Mouse (Mus musculus) stomach, postnatal 0 days (tissue): ENCODE data around the gene Cptp. TPM values are rescaled to one million over a fixed set of nuclear protein-coding genes. Genes with fewer than 3 reads are reported as not detected.

Experiments
- ATAC-seq: fragments of 200-750 bp; cut with Nextera tagmentation; 2 replicates; pipeline ENCODE4 v1.8.0; 2017; ENCODE audit not compliant: low FRiP score, low TSS enrichment
- DNase-seq: peaks from one replicate; pipeline ENCODE4 v3.0.0-alpha.2; 2016; ENCODE audit warnings: low spot score
- H3K27ac ChIP-seq: fragments of 300-500 bp; sonication (generic); replicated peaks from 2 replicates; pipeline ENCODE4 v1.5.1; 2014; ENCODE audit warnings: mild to moderate bottlenecking, control low read depth
- H3K27me3 ChIP-seq: fragments of 300-500 bp; sonication (generic); 2 replicates; pipeline ENCODE4 v1.6.1; 2014; ENCODE audit warnings: low read length; ENCODE audit not compliant: control insufficient read depth, insufficient read depth
- H3K36me3 ChIP-seq: fragments of 300-500 bp; sonication (generic); 2 replicates; pipeline ENCODE4 v1.6.1; 2014; ENCODE audit warnings: low read length, mixed read lengths; ENCODE audit not compliant: control insufficient read depth, insufficient read depth
- H3K4me1 ChIP-seq: fragments of 300-500 bp; sonication (generic); replicated peaks from 2 replicates; pipeline ENCODE4 v1.6.1; 2014; ENCODE audit warnings: antibody characterized with exemption; ENCODE audit not compliant: control insufficient read depth, insufficient read depth
- H3K4me2 ChIP-seq: fragments of 300-500 bp; sonication (generic); replicated peaks from 2 replicates; pipeline ENCODE4 v1.6.1; 2014; ENCODE audit warnings: low read depth, mild to moderate bottlenecking, control low read depth, moderate library complexity
- H3K4me3 ChIP-seq: fragments of 300-500 bp; sonication (generic); 2 replicates; pipeline ENCODE4 v1.5.1; 2014; ENCODE audit warnings: low read depth, low read length, control low read depth
- H3K9ac ChIP-seq: fragments of 300-500 bp; sonication (generic); 2 replicates; pipeline ENCODE4 v1.6.1; 2014; ENCODE audit warnings: mild to moderate bottlenecking, low read length, control low read depth, mixed read lengths
- H3K9me3 ChIP-seq: fragments of 300-500 bp; sonication (generic); 2 replicates; pipeline ENCODE4 v1.6.1; 2016; ENCODE audit warnings: low read length; ENCODE audit not compliant: control insufficient read depth
- CTCF ChIP-seq: IDR thresholded peaks from 2 replicates; pipeline ENCODE4 v1.5.1; 2016; ENCODE audit warnings: antibody characterized with exemption, low read depth, mild to moderate bottlenecking, moderate library complexity
- EP300 ChIP-seq: optimal IDR thresholded peaks from 2 replicates; pipeline ENCODE3; 2016; ENCODE audit warnings: antibody characterized with exemption
- WGBS: fragments of 180-500 bp; shearing (Covaris S2); extraction: QIAGEN DNeasy Blood & Tissue Kit; methylation state at CpG from one replicate; pipeline ENCODE4 v1.1.7; 2014; 5-methylcytosine and 5-hydroxymethylcytosine counted together
- polyA plus RNA-seq: library from polyadenylated mRNA; unstranded; fragments of >200 nt; fragmentation: Nextera tagmentation; extraction: Ambion mirVana; gene quantifications from 2 replicates; pipeline ENCODE4 v1.2.1, GENCODE M21; 2015

Cptp gene
- polyA plus RNA-seq, 1 experiment from 2014 or later: 25.0 TPM

GRCm38 (mm10) chr4:155883587-155883986, 14.3 kb upstream of the Cptp start:
- Histone ChIP-seq H3K9ac (no peak overlapping the region), H3K27ac (no peak overlapping the region), H3K9me3 (no peaks in the 10 kb centered on the region), H3K4me1 (no peaks in the 10 kb centered on the region), H3K27me3 (no peaks in the 10 kb centered on the region), H3K4me3 (no peak overlapping the region), H3K4me2 (no peak overlapping the region), H3K36me3 (peaks cover 13% of the 10 kb centered on the region)
- WGBS: 85% methylated on average over 3 of the region's 3 CpGs
- DNase-seq (no peak), ATAC-seq (no peak)
- TF ChIP-seq EP300 (no peak), CTCF (no peak)

DNA sequence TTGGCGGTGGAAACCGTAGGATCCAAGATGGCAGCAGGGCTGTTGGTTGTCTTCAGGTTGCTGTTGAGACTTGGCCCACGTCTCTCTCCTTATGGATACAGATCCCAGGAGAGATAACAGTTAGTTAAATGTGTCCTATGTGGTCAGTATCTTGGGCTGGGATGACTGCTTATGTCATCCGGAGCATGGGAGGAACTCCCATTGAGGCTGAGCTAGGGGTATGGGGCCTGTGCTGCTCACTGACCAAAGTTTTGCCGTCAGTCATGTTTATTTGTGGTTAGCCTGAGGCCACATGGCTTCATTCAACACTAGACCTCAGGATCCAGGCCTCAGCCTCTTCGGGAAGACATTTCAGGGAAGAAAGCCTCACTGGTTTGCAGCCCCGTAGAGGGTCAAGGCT, 2.2 kb upstream of the Cptp start:
- H3K36me3 ChIP-seq: peaks cover 10% of the 10 kb centered on the region
- TF ChIP-seq EP300 (no peak), CTCF (no peak)
- no peaks in the 10 kb centered on the region for H3K27me3 ChIP-seq
- no peak overlapping the region for H3K9ac ChIP-seq
- ATAC-seq (no peak), DNase-seq (no peak)
- no peak overlapping the region for H3K27ac ChIP-seq
- H3K9me3 ChIP-seq: no peaks in the 10 kb centered on the region
- no peak overlapping the region for H3K4me2 ChIP-seq
- H3K4me3 ChIP-seq: no peak overlapping the region
- 0 out of 2 replicates have a peak, but pooled peaks cover 3% of the 10 kb centered on the region for H3K4me1 ChIP-seq
- WGBS: 82% methylated on average over 7 of the region's 7 CpGs

- 0 out of 2 replicates have a peak, but pooled peaks cover 3% of the 10 kb centered on the region for H3K4me1 ChIP-seq
- no peaks in the 10 kb centered on the region for H3K27me3 ChIP-seq
- WGBS: 7% methylated on average over 22 of the region's 22 CpGs
- peak overlapping the region; percentile 79 for H3K4me3 ChIP-seq
- peak overlapping the region; percentile 67 for H3K9ac ChIP-seq
- DNase-seq (peak; percentile 43), ATAC-seq (peak; percentile 70)
- H3K27ac ChIP-seq: peak overlapping the region; percentile 63; the same call in 1 of the 2 replicates
- TF ChIP-seq CTCF (no peak), EP300 (no peak)
- no peaks in the 10 kb centered on the region for H3K9me3 ChIP-seq
- H3K36me3 ChIP-seq: peaks cover 13% of the 10 kb centered on the region
- H3K4me2 ChIP-seq: peak overlapping the region; percentile 97
Observed at GRCm38 (mm10) chr4:155868614-155869298, 484 bp downstream of the Cptp start.

- DNase-seq (no peak), ATAC-seq (no peak)
- no peak for TF ChIP-seq EP300
- Histone ChIP-seq H3K4me1 (no peaks in the 10 kb centered on the region), H3K9me3 (no peaks in the 10 kb centered on the region), H3K9ac (no peak within 1 kb of the TSS), H3K4me2 (no peak within 1 kb of the TSS), H3K36me3 (peaks cover 10% of the 10 kb centered on the region), H3K4me3 (no peak within 1 kb of the TSS), H3K27me3 (no peaks in the 10 kb centered on the region), H3K27ac (no peak within 1 kb of the TSS)
- WGBS: 76% methylated on average over 5 of the region's 5 CpGs
Observed at GRCm38 (mm10) chr4:155863001-155863400, 6.2 kb downstream of the Cptp start, which contains the start of gene Tas1r3. TSS of gene Tas1r3 (minus strand) at chr4:155863362.

GRCm38 (mm10) chr4:155861787-155862186, 7.5 kb downstream of the Cptp start:
- no peaks in the 10 kb centered on the region for H3K4me1 ChIP-seq
- no peaks in the 10 kb centered on the region for H3K27me3 ChIP-seq
- no peak overlapping the region for H3K27ac ChIP-seq
- ATAC-seq: no peak
- no peak overlapping the region for H3K4me2 ChIP-seq
- H3K4me3 ChIP-seq: no peak overlapping the region
- TF ChIP-seq CTCF: no peak
- no peak for DNase-seq
- peaks cover 13% of the 10 kb centered on the region for H3K36me3 ChIP-seq
- no peak overlapping the region for H3K9ac ChIP-seq
- 84% methylated on average over 7 of the region's 7 CpGs for whole genome bisulfite sequencing
- H3K9me3 ChIP-seq: no peaks in the 10 kb centered on the region

DNA sequence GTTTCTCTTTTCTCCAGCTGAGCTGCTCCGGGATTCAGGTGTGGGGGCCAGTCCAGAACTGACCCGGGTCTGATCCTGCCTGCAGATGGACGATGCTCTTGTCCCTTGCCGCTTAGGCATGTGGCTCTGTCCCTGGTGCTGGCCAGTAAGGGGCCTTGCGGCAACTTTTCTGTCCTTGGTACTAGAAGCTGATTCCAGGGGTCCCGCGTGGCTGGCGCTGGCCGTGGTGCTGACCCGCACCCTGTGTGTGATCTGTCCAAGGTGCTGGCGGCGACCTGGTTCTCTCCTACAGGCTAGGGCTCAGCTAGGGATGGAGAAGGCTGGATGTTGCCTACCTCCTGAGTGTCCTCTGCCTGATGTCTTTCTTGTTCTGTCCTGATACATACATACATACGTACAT, 9.9 kb downstream of the Cptp start:
- no peak overlapping the region for H3K4me2 ChIP-seq
- no peaks in the 10 kb centered on the region for H3K9me3 ChIP-seq
- H3K27me3 ChIP-seq: no peaks in the 10 kb centered on the region
- no peaks in the 10 kb centered on the region for H3K4me1 ChIP-seq
- peaks cover 19% of the 10 kb centered on the region for H3K36me3 ChIP-seq
- no peak overlapping the region for H3K27ac ChIP-seq
- no peak overlapping the region for H3K9ac ChIP-seq
- H3K4me3 ChIP-seq: no peak overlapping the region
- WGBS: 14% methylated on average over 13 of the region's 13 CpGs
- DNase-seq (peak; percentile 71), ATAC-seq (peak; percentile 27)
- TF ChIP-seq EP300: no peak
- no peak for TF ChIP-seq CTCF
